Mouse (Mus musculus) urinary bladder, adult 18-20 months (tissue): ENCODE measurements around the gene Srrm2.
"Not testable (repeated sequence)": the region's sequence is repeated elsewhere in the genome, so short reads cannot be mapped to it uniquely, and the experiment has no call there.

Experiments used
- DNase-seq, 2 experiments: peaks; one replicate each; pipeline ENCODE4 v3.0.0; 2022; ENCODE audit warnings: low spot score in 2 of 2, mixed read lengths in 2 of 2

The Srrm2 gene

GRCm38 (mm10) chr17:23762976-23763375 lies 27.4 kb upstream of the Srrm2 start:
- DNase-seq, result no peak

- no peak for DNase-seq
Measured at GRCm38 (mm10) chr17:23770493-23770892, 19.8 kb upstream of the Srrm2 start.

- DNase-seq, result no peak
Measured at GRCm38 (mm10) chr17:23770896-23771283, 19.4 kb upstream of the Srrm2 start.

- DNase-seq, result peak; percentile 94 to 96
Measured at GRCm38 (mm10) chr17:23771284-23772218, 18.8 kb upstream of the Srrm2 start, which contains the start of gene Flywch1. TSS of gene Flywch1 (minus strand) at chr17:23771602.

- DNase-seq, result not testable (repeated sequence)
Measured at GRCm38 (mm10) chr17:23772219-23772556, 18.1 kb upstream of the Srrm2 start.

GRCm38 (mm10) chr17:23773676-23774075 lies 16.7 kb upstream of the Srrm2 start:
- DNase-seq, result no peak

GRCm38 (mm10) chr17:23774090-23774489 lies 16.2 kb upstream of the Srrm2 start:
- DNase-seq, result peak; percentile 54 to 74

GRCm38 (mm10) chr17:23776216-23776615 lies 14.1 kb upstream of the Srrm2 start:
- DNase-seq, result no peak

- DNase-seq, result no peak
Measured at GRCm38 (mm10) chr17:23777141-23777540, 13.2 kb upstream of the Srrm2 start.

- DNase-seq, result no peak
Measured at GRCm38 (mm10) chr17:23778447-23778846, 11.9 kb upstream of the Srrm2 start.

- no peak for DNase-seq
Measured at GRCm38 (mm10) chr17:23783352-23783751, 7.0 kb upstream of the Srrm2 start.

GRCm38 (mm10) chr17:23785561-23786471 lies 4.5 kb upstream of the Srrm2 start, which contains the start of gene Flywch2:
TSS of gene Flywch2 (minus strand) at chr17:23786081.
- DNase-seq, result peak; percentile 71 to 74

- no peak for DNase-seq
Measured at GRCm38 (mm10) chr17:23786510-23786931, 3.8 kb upstream of the Srrm2 start.

- no peak for DNase-seq
Measured at GRCm38 (mm10) chr17:23788973-23789372, 1.4 kb upstream of the Srrm2 start.

GRCm38 (mm10) chr17:23789749-23790268 lies 523 bp upstream of the Srrm2 start:
- DNase-seq, result no peak

- no peak for DNase-seq
Measured at GRCm38 (mm10) chr17:23791079-23791357, 686 bp downstream of the Srrm2 start.

GRCm38 (mm10) chr17:23795323-23795722 lies 5.0 kb downstream of the Srrm2 start:
- DNase-seq, result no peak

- no peak for DNase-seq
Measured at GRCm38 (mm10) chr17:23797316-23797715, 7.0 kb downstream of the Srrm2 start.

GRCm38 (mm10) chr17:23801627-23802026 lies 11.3 kb downstream of the Srrm2 start:
- no peak for DNase-seq

GRCm38 (mm10) chr17:23802746-23803365 lies 12.5 kb downstream of the Srrm2 start:
- DNase-seq, result peak; percentile 85 to 97

GRCm38 (mm10) chr17:23803366-23804041 lies 13.2 kb downstream of the Srrm2 start:
- peak; percentile 37 to 53 for DNase-seq
